Mouse (Mus musculus) neural tube, embryonic 11.5 days (tissue): ENCODE data around the gene Ptpn5. TPM values are rescaled to one million over a fixed set of nuclear protein-coding genes. Genes with fewer than 3 reads are reported as not detected.

Experiments
- ATAC-seq: fragments of 200-750 bp; cut with Nextera tagmentation; 2 replicates; pipeline ENCODE4 v1.8.0; 2017; ENCODE audit warnings: moderate number of reproducible peaks, mild to moderate bottlenecking, moderate TSS enrichment, moderate library complexity; ENCODE audit not compliant: insufficient read depth, low FRiP score, low TSS enrichment
- DNase-seq: peaks from one replicate; pipeline ENCODE4 v3.0.0-alpha.2; 2015; ENCODE audit warnings: low spot score
- H3K27ac ChIP-seq: fragments of 300-500 bp; sonication (generic); 2 replicates; pipeline ENCODE4 v1.5.1; 2014; ENCODE audit warnings: low read depth, mild to moderate bottlenecking, low read length
- H3K27me3 ChIP-seq: fragments of 300-500 bp; sonication (generic); 2 replicates; pipeline ENCODE4 v1.6.1; 2014; ENCODE audit warnings: mild to moderate bottlenecking, low read length, mixed read lengths; ENCODE audit not compliant: control insufficient read depth, insufficient read depth
- H3K36me3 ChIP-seq: fragments of 300-500 bp; sonication (generic); 2 replicates; pipeline ENCODE4 v1.6.1; 2014; ENCODE audit warnings: mild to moderate bottlenecking, low read length, moderate library complexity, mixed read lengths; ENCODE audit not compliant: control insufficient read depth, insufficient read depth
- H3K4me1 ChIP-seq: fragments of 300-500 bp; sonication (generic); 2 replicates; pipeline ENCODE4 v1.6.1; 2014; ENCODE audit warnings: low read length, mixed read lengths; ENCODE audit not compliant: control insufficient read depth, insufficient read depth
- H3K4me2 ChIP-seq: fragments of 300-500 bp; sonication (generic); 2 replicates; pipeline ENCODE4 v1.6.1; 2014; ENCODE audit warnings: low read depth, mild to moderate bottlenecking, moderate library complexity
- H3K4me3 ChIP-seq: fragments of 300-500 bp; sonication (generic); 2 replicates; pipeline ENCODE4 v1.5.1; 2014; ENCODE audit warnings: low read depth, low read length
- H3K9ac ChIP-seq: fragments of 300-500 bp; sonication (generic); 2 replicates; pipeline ENCODE4 v1.6.1; 2014; ENCODE audit warnings: mild to moderate bottlenecking, low read length
- H3K9me3 ChIP-seq: fragments of 300-500 bp; sonication (generic); 2 replicates; pipeline ENCODE4 v1.6.1; 2016; ENCODE audit warnings: low read length; ENCODE audit not compliant: control insufficient read depth
- WGBS: fragments of 180-500 bp; shearing (Covaris S2); extraction: QIAGEN DNeasy Blood & Tissue Kit; methylation state at CpG from one replicate; pipeline ENCODE4 v1.1.7; 2014; 5-methylcytosine and 5-hydroxymethylcytosine counted together
- polyA plus RNA-seq: library from polyadenylated mRNA; unstranded; fragments of >200 nt; fragmentation: Nextera tagmentation; extraction: Ambion mirVana; gene quantifications from 2 replicates; pipeline ENCODE4 v1.2.1, GENCODE M21; 2014

Ptpn5 gene
- polyA plus RNA-seq, 1 experiment from 2014 or later = 30.0 TPM

GRCm38 (mm10) chr7:47148298-47148697 lies 14.8 kb upstream of the Ptpn5 start:
- DNase-seq = no peak
- H3K27ac ChIP-seq = no peak overlapping the region
- H3K9me3 ChIP-seq = no peaks in the 10 kb centered on the region
- no peaks in the 10 kb centered on the region for H3K4me1 ChIP-seq
- H3K9ac ChIP-seq = no peak overlapping the region
- 87% methylated on average over 7 of the region's 7 CpGs for WGBS
- H3K4me3 ChIP-seq = no peak overlapping the region
- no peaks in the 10 kb centered on the region for H3K27me3 ChIP-seq
- H3K36me3 ChIP-seq = no peaks in the 10 kb centered on the region
- ATAC-seq = no peak
- H3K4me2 ChIP-seq = no peak overlapping the region

GRCm38 (mm10) chr7:47146034-47146812 lies 12.7 kb upstream of the Ptpn5 start:
- WGBS = 62% methylated on average over 12 of the region's 12 CpGs
- H3K9ac ChIP-seq = no peak overlapping the region
- no peaks in the 10 kb centered on the region for H3K9me3 ChIP-seq
- no peak overlapping the region for H3K4me3 ChIP-seq
- no peak overlapping the region for H3K4me2 ChIP-seq
- no peak overlapping the region for H3K27ac ChIP-seq
- peak; percentile 31 for DNase-seq
- H3K36me3 ChIP-seq = no peaks in the 10 kb centered on the region
- no peak for ATAC-seq
- no peaks in the 10 kb centered on the region for H3K4me1 ChIP-seq
- no peaks in the 10 kb centered on the region for H3K27me3 ChIP-seq

- DNase-seq = no peak
- Histone ChIP-seq H3K4me1 (no peaks in the 10 kb centered on the region), H3K9me3 (no peaks in the 10 kb centered on the region), H3K36me3 (no peaks in the 10 kb centered on the region), H3K9ac (no peak overlapping the region), H3K27me3 (no peaks in the 10 kb centered on the region), H3K27ac (no peak overlapping the region), H3K4me2 (no peak overlapping the region), H3K4me3 (no peak overlapping the region)
- ATAC-seq = no peak
- WGBS = 34% methylated on average over 6 of the region's 6 CpGs
Observed at GRCm38 (mm10) chr7:47144299-47144698, 10.8 kb upstream of the Ptpn5 start.

- H3K9ac ChIP-seq = no peak overlapping the region
- no peak for ATAC-seq
- 82% methylated on average over 8 of the region's 8 CpGs for WGBS
Observed at GRCm38 (mm10) chr7:47139823-47140325, 6.4 kb upstream of the Ptpn5 start.

GRCm38 (mm10) chr7:47134570-47134969 lies 1.1 kb upstream of the Ptpn5 start:
- peaks cover 31% of the 10 kb centered on the region for H3K27me3 ChIP-seq
- ATAC-seq = no peak
- H3K36me3 ChIP-seq = no peaks in the 10 kb centered on the region

More at GRCm38 (mm10) chr7:47139823-47140325, 6.4 kb upstream of the Ptpn5 start:
- Histone ChIP-seq H3K9me3 (no peaks in the 10 kb centered on the region), H3K4me3 (no peak overlapping the region), H3K27me3 (no peaks in the 10 kb centered on the region), H3K4me1 (no peaks in the 10 kb centered on the region), H3K36me3 (no peaks in the 10 kb centered on the region), H3K27ac (no peak overlapping the region), H3K4me2 (no peak overlapping the region)
- no peak for DNase-seq

GRCm38 (mm10) chr7:47132931-47133260 lies 588 bp downstream of the Ptpn5 start:
- Histone ChIP-seq H3K4me1 (no peaks in the 10 kb centered on the region; the same call in 1 of the 2 replicates), H3K4me2 (peak overlapping the region; percentile 96), H3K27me3 (peaks cover 31% of the 10 kb centered on the region), H3K4me3 (peak overlapping the region; percentile 73), H3K9me3 (no peaks in the 10 kb centered on the region), H3K27ac (peak overlapping the region; percentile 36), H3K9ac (peak overlapping the region; percentile 78), H3K36me3 (no peaks in the 10 kb centered on the region)
- DNase-seq = no peak
- no peak for ATAC-seq
- 2% methylated on average over 10 of the region's 10 CpGs for WGBS

More at GRCm38 (mm10) chr7:47134570-47134969, 1.1 kb upstream of the Ptpn5 start:
- 65% methylated on average over 5 of the region's 5 CpGs for WGBS
- DNase-seq = no peak
- no peak overlapping the region for H3K9ac ChIP-seq
- no peaks in the 10 kb centered on the region for H3K9me3 ChIP-seq
- H3K4me1 ChIP-seq = no peaks in the 10 kb centered on the region; the same call in 1 of the 2 replicates
- H3K27ac ChIP-seq = no peak overlapping the region
- H3K4me2 ChIP-seq = no peak overlapping the region
- no peak overlapping the region for H3K4me3 ChIP-seq

- peak; percentile 80 for ATAC-seq
- H3K36me3 ChIP-seq = no peaks in the 10 kb centered on the region
- peak; percentile 79 for DNase-seq
- WGBS = under 1% methylated on average over 50 of the region's 65 CpGs
- peak overlapping the region; percentile 96 for H3K4me2 ChIP-seq
- H3K4me1 ChIP-seq = no peaks in the 10 kb centered on the region; the same call in 1 of the 2 replicates
- H3K27ac ChIP-seq = peak overlapping the region; percentile 36
- H3K9ac ChIP-seq = peak overlapping the region; percentile 78
- peaks cover 31% of the 10 kb centered on the region for H3K27me3 ChIP-seq
- H3K4me3 ChIP-seq = peak overlapping the region; percentile 73
- no peaks in the 10 kb centered on the region for H3K9me3 ChIP-seq
Observed at GRCm38 (mm10) chr7:47132180-47132930, 1.1 kb downstream of the Ptpn5 start.

- H3K9me3 ChIP-seq = no peaks in the 10 kb centered on the region
- peak overlapping the region; percentile 78 for H3K9ac ChIP-seq
- peak overlapping the region; percentile 36; the same call in 1 of the 2 replicates for H3K27ac ChIP-seq
- DNase-seq = peak; percentile 49
- H3K4me3 ChIP-seq = peak overlapping the region; percentile 73
- 3% methylated on average over 15 of the region's 15 CpGs for WGBS
- ATAC-seq = peak; percentile 37
- H3K4me1 ChIP-seq = no peaks in the 10 kb centered on the region; the same call in 1 of the 2 replicates
- no peaks in the 10 kb centered on the region for H3K36me3 ChIP-seq
- peaks cover 31% of the 10 kb centered on the region for H3K27me3 ChIP-seq
- H3K4me2 ChIP-seq = peak overlapping the region; percentile 96
Observed at GRCm38 (mm10) chr7:47131840-47132179, 1.7 kb downstream of the Ptpn5 start.
